Mouse (Mus musculus): ENCODE results near the gene N4bp1.

- TF ChIP-seq POLR2A (IDR thresholded peaks at IDR 0.05; ENCODE audit: control insufficient read depth, low read depth, low read length) = no peak
- no peak for TF ChIP-seq CTCF (IDR thresholded peaks at IDR 0.05; ENCODE audit: control insufficient read depth, insufficient read depth, insufficient replicate concordance, low read depth, low read length)
These were observed 37.1 kb upstream of the N4bp1 start for GRCm38 (mm10) chr8:86922141-86922540.
